Mouse (Mus musculus): ENCODE data around the gene Chchd3. TPM values are rescaled to one million over a fixed set of nuclear protein-coding genes. Genes with fewer than 3 reads are reported as not detected.

The Chchd3 gene
- 100 to 1,000 TPM in 1 of 2 experiments, 10 to 100 TPM in 1; 94.9 to 103 TPM for total RNA-seq (2021)

- DNase-seq (ENCODE audit: extremely low spot score in 1 of 2, low spot score in 1 of 2) = peak; percentile 78 to 82
These were observed at the start of gene Chchd3 for GRCm38 (mm10) chr6:33059735-33060576. Gene Chchd3, minus strand, starts transcription at chr6:33060260.

DNA sequence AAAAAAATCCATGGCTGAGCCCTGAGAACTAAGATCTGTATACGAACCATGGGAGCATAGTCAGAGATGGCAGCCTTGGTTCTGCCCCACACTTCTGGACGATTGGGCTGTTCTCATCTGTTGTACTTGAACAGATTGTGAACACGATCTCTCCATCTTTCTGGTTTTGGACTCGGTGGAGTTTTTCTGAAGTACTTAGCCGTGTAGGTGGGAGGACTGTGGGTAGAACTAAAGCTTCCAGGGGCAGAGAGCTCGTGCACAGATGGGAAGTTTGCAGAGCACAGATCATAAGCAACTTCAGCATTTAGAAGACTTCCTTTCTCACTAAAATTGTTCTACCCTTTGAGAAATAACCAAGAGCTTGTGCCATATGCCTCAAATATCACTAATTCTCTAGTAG lies 44.6 kb upstream of the Chchd3 start:
- DNase-seq (ENCODE audit: extremely low spot score in 1 of 2, low spot score in 1 of 2) = no peak

DNA sequence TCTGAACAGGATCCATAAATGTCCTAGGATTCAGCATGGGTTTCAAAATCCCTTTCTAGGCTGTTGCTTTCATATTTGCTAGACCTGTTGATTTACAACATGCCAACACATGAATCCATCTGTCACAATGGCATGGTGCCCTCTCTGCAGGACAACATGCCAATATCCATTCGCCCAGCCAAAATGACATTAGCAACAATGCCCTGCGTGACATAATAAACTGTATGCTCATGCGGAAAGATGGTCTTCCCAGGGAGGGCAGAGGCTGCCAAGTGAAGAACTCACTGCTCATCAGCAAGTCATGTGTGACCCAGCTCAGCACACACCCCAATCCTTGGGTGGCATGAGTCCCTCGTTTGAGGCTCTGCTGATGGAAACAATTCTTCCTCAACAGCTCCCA lies 38.8 kb upstream of the Chchd3 start:
- peak in 1 of 2 experiments; percentile 17 for DNase-seq (ENCODE audit: extremely low spot score in 1 of 2, low spot score in 1 of 2)

DNA sequence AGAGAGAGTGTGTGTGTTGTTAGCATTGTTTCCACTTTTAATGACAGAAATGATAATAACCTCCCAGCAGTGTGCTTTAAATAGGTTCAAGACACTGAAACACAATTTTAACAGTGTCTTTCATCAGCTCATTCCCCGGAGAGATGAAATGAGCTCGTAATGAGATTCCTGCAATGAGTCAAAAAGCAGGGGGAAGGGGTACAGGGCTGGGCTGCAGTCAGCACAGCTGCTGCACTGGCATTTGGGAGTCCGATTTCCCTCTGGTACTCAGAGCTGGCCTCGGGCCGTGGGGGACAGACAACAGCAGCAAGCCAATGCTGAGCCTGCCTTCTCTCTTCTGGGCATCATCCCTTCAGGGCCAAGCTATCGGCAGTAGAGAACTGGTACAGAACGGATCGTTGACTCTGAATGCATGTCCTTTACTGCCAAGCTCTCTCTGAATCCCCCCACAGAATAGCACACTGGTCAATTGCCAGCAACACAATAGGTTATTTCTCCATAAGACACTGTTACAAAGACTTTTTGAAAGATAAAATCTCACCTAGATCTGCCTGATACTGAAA lies 34.7 kb upstream of the Chchd3 start:
- DNase-seq (ENCODE audit: extremely low spot score in 1 of 2, low spot score in 1 of 2) = no peak

DNA sequence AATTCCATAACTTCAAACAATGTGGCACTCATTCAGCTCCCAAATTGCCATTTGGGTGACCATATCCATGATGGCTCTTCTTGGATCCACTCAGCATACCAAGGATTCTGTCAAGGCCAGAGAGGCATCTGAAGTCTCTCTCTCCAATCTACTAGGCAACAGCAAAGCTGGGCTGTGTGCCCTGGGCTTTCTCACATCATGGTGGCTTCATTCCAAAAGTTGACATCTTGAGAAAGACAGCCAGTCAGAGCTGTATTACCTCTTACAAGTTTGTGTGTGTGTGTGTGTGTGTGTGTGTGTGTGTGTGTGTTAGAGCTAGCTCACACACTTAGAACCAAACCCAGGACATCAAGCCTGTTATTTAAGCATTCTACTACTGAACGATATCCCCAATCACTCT lies 20.1 kb upstream of the Chchd3 start:
- no peak for DNase-seq (ENCODE audit: extremely low spot score in 1 of 2, low spot score in 1 of 2)

DNA sequence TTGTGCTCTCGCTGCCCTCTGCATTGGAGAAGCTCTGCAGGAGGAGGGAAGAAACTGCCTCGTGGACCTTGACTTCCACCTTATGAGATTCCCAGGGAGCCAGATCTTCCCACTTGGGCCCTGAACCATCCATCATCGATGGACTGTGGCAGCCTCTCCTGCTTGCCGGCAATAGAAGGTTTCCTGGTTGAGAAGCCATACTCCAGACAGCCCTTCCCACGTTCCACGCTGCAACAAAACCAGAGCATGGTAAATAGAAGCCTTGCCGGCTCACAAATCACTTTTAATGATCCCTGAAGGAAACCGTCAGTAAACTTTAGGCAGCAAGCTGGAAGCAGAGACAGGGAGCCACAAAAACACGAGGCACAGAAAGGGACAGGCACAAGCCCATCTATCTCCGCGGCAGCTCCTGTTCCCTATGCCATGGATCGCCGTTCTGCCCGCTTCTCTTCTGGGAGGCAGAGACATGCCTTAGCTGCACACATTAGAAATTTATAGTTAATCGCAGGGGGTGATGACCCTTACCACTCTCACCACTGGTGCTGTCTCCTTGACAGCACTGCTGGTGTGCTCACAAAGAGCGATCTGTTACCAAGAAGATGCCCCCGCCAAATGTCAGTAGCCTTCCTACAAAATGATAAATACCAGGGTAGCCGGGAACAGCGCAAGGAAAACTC lies 18.3 kb upstream of the Chchd3 start:
- DNase-seq (ENCODE audit: extremely low spot score in 1 of 2, low spot score in 1 of 2) = no peak

DNA sequence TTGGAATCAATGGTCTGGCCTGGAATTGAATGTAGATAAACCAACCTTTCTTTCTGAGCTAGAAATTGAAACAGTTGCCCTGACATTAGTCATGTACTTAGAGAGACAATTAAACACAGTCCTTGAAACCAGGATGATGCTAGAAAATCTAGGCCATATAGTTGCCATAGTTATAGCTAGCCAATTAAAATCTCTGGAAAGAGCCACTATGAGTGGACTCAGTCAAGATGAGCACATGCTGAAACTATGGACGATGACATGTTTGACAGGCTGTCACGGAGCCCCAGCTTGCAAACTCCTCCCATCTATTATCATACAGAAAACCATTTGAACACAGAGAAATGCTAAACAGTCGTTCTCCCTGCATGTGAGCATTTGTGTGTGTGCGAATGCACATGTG lies 6.4 kb upstream of the Chchd3 start:
- DNase-seq (ENCODE audit: extremely low spot score in 1 of 2, low spot score in 1 of 2) = no peak

- no peak for DNase-seq (ENCODE audit: extremely low spot score in 1 of 2, low spot score in 1 of 2)
These were observed 784 bp downstream of the Chchd3 start for GRCm38 (mm10) chr6:33059276-33059675.

DNA sequence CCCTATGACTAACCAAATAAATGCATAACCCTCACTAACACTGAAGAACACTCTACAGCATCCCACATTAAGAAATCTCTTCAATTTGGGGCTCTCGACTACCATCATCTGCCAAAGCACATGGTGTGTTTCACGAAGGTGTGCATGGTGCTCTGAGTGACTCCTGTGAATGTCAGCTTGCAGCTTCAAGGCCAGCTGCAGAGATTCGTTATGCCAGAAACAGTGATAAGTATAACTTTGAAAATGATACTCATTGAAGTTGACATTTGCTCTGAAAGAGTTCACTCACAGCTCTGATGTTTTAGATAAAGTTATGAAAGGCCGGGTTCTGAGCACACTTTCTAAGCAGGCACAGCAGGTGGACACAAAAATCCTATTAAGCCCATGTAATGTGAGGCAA lies 3.7 kb downstream of the Chchd3 start:
- DNase-seq (ENCODE audit: extremely low spot score in 1 of 2, low spot score in 1 of 2) = no peak

- no peak for DNase-seq (ENCODE audit: extremely low spot score in 1 of 2, low spot score in 1 of 2)
These were observed 4.4 kb downstream of the Chchd3 start for GRCm38 (mm10) chr6:33055663-33056062.

DNA sequence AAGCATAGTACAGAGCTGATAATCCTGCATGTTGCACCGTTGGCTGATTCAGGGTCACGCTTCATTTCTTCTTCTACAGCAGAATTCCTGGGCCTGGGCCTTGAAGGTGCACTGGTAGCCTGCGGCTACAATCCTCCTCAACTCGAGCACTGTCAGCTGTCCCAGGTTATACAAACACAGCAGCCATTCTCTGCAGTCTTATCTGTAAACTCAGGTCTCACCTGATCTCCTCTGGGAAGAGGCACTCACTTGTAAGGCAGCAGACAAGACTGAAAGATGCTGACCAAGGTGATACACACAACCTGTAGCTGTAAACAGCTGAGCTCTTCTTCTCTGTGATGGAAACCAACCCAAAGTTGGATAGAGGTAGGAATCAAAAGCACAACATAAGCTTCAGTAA lies 5.1 kb downstream of the Chchd3 start:
- no peak for DNase-seq (ENCODE audit: extremely low spot score in 1 of 2, low spot score in 1 of 2)

GRCm38 (mm10) chr6:33051642-33052041 lies 8.4 kb downstream of the Chchd3 start:
- DNase-seq (ENCODE audit: extremely low spot score in 1 of 2, low spot score in 1 of 2) = no peak

- no peak for DNase-seq (ENCODE audit: extremely low spot score in 1 of 2, low spot score in 1 of 2)
These were observed 10.2 kb downstream of the Chchd3 start for GRCm38 (mm10) chr6:33049705-33050420.

DNA sequence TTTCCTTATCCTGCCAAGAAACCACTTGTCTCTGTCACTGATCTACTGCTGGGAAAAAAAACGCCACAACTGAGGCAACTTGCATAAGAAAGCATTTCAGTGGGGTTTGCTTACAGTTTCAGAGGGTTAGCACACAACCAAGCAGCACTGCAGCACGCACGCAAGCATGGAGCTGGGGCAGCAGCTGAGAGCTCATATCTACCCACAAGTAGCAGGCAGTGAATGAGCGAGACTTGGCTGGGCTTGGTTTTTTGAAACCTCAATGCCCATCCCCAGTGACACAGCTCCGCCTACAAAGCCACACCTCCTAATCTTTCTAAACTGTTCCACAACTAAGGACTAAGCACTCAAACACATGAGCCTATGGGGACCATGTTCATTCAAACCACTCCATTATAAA lies 16.6 kb downstream of the Chchd3 start:
- DNase-seq (ENCODE audit: extremely low spot score in 1 of 2, low spot score in 1 of 2) = no peak

GRCm38 (mm10) chr6:33042880-33043279 lies 17.2 kb downstream of the Chchd3 start:
- DNase-seq (ENCODE audit: extremely low spot score in 1 of 2, low spot score in 1 of 2) = no peak

DNA sequence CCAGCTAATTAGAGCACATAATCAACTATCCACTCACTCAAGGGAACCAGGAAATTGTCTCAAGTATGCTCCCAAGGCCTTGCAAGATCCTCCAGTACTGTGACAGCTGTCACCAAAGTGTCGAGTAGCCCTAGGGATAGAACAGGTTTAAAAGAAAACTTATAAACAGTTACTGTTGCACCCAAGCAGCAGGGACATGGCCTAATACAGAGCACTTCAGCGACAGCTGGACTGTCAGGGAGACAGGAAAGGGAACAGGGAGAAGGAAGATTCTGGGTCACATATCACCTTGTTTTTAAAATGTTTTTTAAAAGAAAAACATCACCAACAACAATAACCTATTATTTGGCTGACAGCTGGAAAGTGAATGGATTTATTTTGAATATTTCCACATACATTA lies 18.1 kb downstream of the Chchd3 start:
- no peak for DNase-seq (ENCODE audit: extremely low spot score in 1 of 2, low spot score in 1 of 2)

GRCm38 (mm10) chr6:33040360-33041090 lies 19.5 kb downstream of the Chchd3 start:
- DNase-seq (ENCODE audit: extremely low spot score in 1 of 2, low spot score in 1 of 2) = no peak

GRCm38 (mm10) chr6:33032543-33032942 lies 27.5 kb downstream of the Chchd3 start:
- DNase-seq (ENCODE audit: extremely low spot score in 1 of 2, low spot score in 1 of 2) = no peak

- no peak for DNase-seq (ENCODE audit: extremely low spot score in 1 of 2, low spot score in 1 of 2)
These were observed 28.4 kb downstream of the Chchd3 start for GRCm38 (mm10) chr6:33031631-33032030.

DNA sequence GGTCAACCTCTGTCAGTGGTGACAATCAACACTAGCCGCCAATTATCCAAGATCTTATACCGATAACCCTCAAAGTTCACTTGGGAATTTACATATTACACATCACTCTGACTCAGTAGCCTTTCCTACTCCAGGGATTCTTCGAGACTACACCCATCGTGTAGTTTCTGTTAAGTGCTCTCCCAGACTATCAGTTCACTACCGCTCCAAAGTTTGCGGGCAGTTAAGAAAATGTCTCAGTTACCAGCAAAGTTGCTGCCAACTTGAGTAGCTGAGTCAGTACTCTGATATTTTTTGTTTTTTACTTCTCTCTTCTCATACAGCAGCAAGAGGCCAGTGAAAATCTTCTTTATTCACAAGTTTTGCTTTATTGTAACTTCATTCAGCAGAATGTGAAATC lies 31.8 kb downstream of the Chchd3 start:
- DNase-seq (ENCODE audit: extremely low spot score in 1 of 2, low spot score in 1 of 2) = no peak

All from layer of hippocampus, postnatal 25 days (tissue).